ENCODE assay signal across 8 mouse cellular contexts in the genomic region with DNA sequence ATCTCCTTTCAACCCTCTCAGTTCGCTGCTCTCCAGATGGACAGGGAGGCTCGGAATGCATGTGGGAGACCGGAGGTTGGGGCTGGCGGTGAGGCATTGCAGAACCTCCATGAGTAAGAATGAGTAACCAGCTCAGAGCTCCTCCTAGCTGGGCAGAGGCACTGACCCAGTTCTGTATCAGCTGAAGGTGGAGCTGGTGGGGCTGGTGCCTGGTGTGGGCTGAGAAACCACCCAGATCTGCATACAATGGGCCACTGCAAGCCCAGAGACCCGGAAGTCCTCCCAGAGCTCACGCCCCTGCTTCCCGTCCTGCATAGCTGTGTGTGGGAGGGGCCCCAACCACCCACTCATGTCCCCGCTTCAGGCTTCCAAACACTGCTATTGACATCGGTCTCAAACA. TPM values are rescaled to one million over a fixed set of nuclear protein-coding genes. Genes with fewer than 3 reads are reported as not detected.
DNase-seq lines count a peak whose midpoint lies in the region; ATAC-seq lines count a peak whose summit lies in the region.

No protein-coding gene starts in this region.

- 0 out of 2 replicates have a peak overlapping the region, but pooled peaks have one; percentile 0 for H3K27ac ChIP-seq in midbrain, embryonic 10.5 days (replicated peaks)
- no peak overlapping the region for H3K27ac ChIP-seq in midbrain, embryonic 13.5 days
- peak overlapping the region; percentile 46 for H3K27ac ChIP-seq in heart, embryonic 11.5 days (ENCODE audit: low read depth, low read length)
- H3K27ac ChIP-seq in midbrain, embryonic 15.5 days = no peak overlapping the region

- no peaks in the 10 kb centered on the region for H3K9me3 ChIP-seq in midbrain, embryonic 10.5 days (replicated peaks)
- no peaks in the 10 kb centered on the region for H3K9me3 ChIP-seq in midbrain, embryonic 13.5 days
- H3K9me3 ChIP-seq in heart, embryonic 11.5 days (replicated peaks; ENCODE audit: control insufficient read depth, low read length) = no peaks in the 10 kb centered on the region
- H3K9me3 ChIP-seq in midbrain, embryonic 15.5 days = no peaks in the 10 kb centered on the region

- 83% methylated on average over 9 of the region's 9 CpGs for WGBS in midbrain, embryonic 10.5 days
- WGBS in midbrain, embryonic 13.5 days = 82% methylated on average over 9 of the region's 9 CpGs
- WGBS in heart, embryonic 11.5 days (ENCODE audit: insufficient replicate concordance) = 34% methylated on average over 9 of the region's 9 CpGs
- 67% methylated on average over 9 of the region's 9 CpGs for WGBS in midbrain, embryonic 15.5 days

- no peak overlapping the region for H3K4me2 ChIP-seq in midbrain, embryonic 13.5 days (replicated peaks)
- peak overlapping the region; percentile 5; the same call in 1 of the 2 replicates for H3K4me2 ChIP-seq in heart, embryonic 11.5 days
- H3K4me2 ChIP-seq in midbrain, embryonic 15.5 days = no peak overlapping the region

- no peaks in the 10 kb centered on the region for H3K27me3 ChIP-seq in midbrain, embryonic 10.5 days (ENCODE audit: low read depth, poor library complexity, severe bottlenecking)
- no peaks in the 10 kb centered on the region for H3K27me3 ChIP-seq in midbrain, embryonic 13.5 days
- H3K27me3 ChIP-seq in heart, embryonic 11.5 days (ENCODE audit: control insufficient read depth, insufficient read depth, low read length) = no peaks in the 10 kb centered on the region
- no peaks in the 10 kb centered on the region for H3K27me3 ChIP-seq in midbrain, embryonic 15.5 days (replicated peaks)

- no peak overlapping the region for H3K9ac ChIP-seq in midbrain, embryonic 13.5 days (replicated peaks)
- H3K9ac ChIP-seq in heart, embryonic 11.5 days (ENCODE audit: low read depth, low read length) = no peak overlapping the region
- H3K9ac ChIP-seq in midbrain, embryonic 15.5 days = no peak overlapping the region

- H3K4me3 ChIP-seq in midbrain, embryonic 10.5 days = no peak overlapping the region
- no peak overlapping the region for H3K4me3 ChIP-seq in midbrain, embryonic 13.5 days (replicated peaks)
- H3K4me3 ChIP-seq in heart, embryonic 11.5 days (ENCODE audit: low read depth, low read length) = no peak overlapping the region
- no peak overlapping the region for H3K4me3 ChIP-seq in midbrain, embryonic 15.5 days

- peaks cover 6% of the 10 kb centered on the region; the same call in 1 of the 2 replicates for H3K4me1 ChIP-seq in midbrain, embryonic 10.5 days
- H3K4me1 ChIP-seq in midbrain, embryonic 13.5 days (replicated peaks) = peaks cover 2% of the 10 kb centered on the region
- H3K4me1 ChIP-seq in heart, embryonic 11.5 days (ENCODE audit: control insufficient read depth, insufficient read depth, low read length) = peaks cover 14% of the 10 kb centered on the region
- H3K4me1 ChIP-seq in midbrain, embryonic 15.5 days = no peaks in the 10 kb centered on the region

- DNase-seq in midbrain, embryonic 10.5 days (ENCODE audit: low spot score) = no peak
- peak; percentile 77 for DNase-seq in adrenal gland, adult 8-10 months
- peak; percentile 75 to 84 for DNase-seq in kidney, postnatal 36 days
- no peak for DNase-seq in cerebellum, adult 9-10 months

- ATAC-seq in midbrain, embryonic 13.5 days = no peak
- 0 out of 2 replicates have a peak, but pooled peaks have one; percentile 39 for ATAC-seq in heart, embryonic 11.5 days (replicated peaks; ENCODE audit: insufficient number of reproducible peaks, low FRiP score, low TSS enrichment)
- peak; percentile 83 for ATAC-seq in megakaryocyte, adult 5-6 weeks (ENCODE audit: poor library complexity, severe bottlenecking)
- ATAC-seq in midbrain, embryonic 15.5 days (replicated peaks) = no peak

- no peaks in the 10 kb centered on the region for H3K36me3 ChIP-seq in midbrain, embryonic 10.5 days
- H3K36me3 ChIP-seq in midbrain, embryonic 13.5 days = no peaks in the 10 kb centered on the region
- no peaks in the 10 kb centered on the region for H3K36me3 ChIP-seq in heart, embryonic 11.5 days (ENCODE audit: control insufficient read depth, insufficient read depth, low read length)
- no peaks in the 10 kb centered on the region for H3K36me3 ChIP-seq in midbrain, embryonic 15.5 days (replicated peaks)

RNA-seq across cellular contexts. Expression of a gene that starts 22.0 kb away (rescaled TPM):
- 3.8 and 4.0 TPM in 2 replicates for polyA plus RNA-seq in midbrain, embryonic 10.5 days (2016; fragmentation: Nextera tagmentation; extraction: Ambion mirVana)
- polyA plus RNA-seq in midbrain, embryonic 13.5 days (2015; fragmentation: Nextera tagmentation; extraction: Ambion mirVana) = 8.3 and 9.2 TPM in 2 replicates
- 100 to 1,000 TPM in 2 of 4 experiments, 10 to 100 TPM in 2; 74.4 to 129 (median 98.9) TPM for total RNA-seq in adrenal gland, adult 8-10 months (2022)
- 5.9 and 6.5 TPM in 2 replicates for polyA plus RNA-seq in heart, embryonic 11.5 days (2014; fragmentation: Nextera tagmentation; extraction: Ambion mirVana)
- total RNA-seq in megakaryocyte, adult 5-6 weeks (2015) = 95.9 and 105 TPM in 2 replicates
- total RNA-seq in megakaryocyte, adult 5-6 weeks (2017) = 93.8 and 99.8 TPM in 2 replicates
- 9.7 and 10.0 TPM in 2 replicates for polyA plus RNA-seq in midbrain, embryonic 15.5 days (2015; fragmentation: Nextera tagmentation; extraction: Ambion mirVana)

Comparison
In these comparisons a context has a peak if more than half of its experiments do, and no peak if none do; other contexts are left out.
1. H3K27ac ChIP-seq: peak in midbrain, embryonic 10.5 days (single experiment) and heart, embryonic 11.5 days (single experiment); none in midbrain, embryonic 13.5 days (single experiment) and midbrain, embryonic 15.5 days (single experiment).
2. DNase-seq: peak in adrenal gland, adult 8-10 months (single experiment) and kidney, postnatal 36 days (2 of 2); none in midbrain, embryonic 10.5 days (single experiment) and cerebellum, adult 9-10 months (single experiment).
3. ATAC-seq: peak in heart, embryonic 11.5 days (single experiment) and megakaryocyte, adult 5-6 weeks (single experiment); none in midbrain, embryonic 13.5 days (single experiment) and midbrain, embryonic 15.5 days (single experiment).